Mouse (Mus musculus) heart, embryonic 16.5 days (tissue): ENCODE data around the gene Rnf115. TPM values are rescaled to one million over a fixed set of nuclear protein-coding genes. Genes with fewer than 3 reads are reported as not detected.
A peak's percentile ranks its signal among the peaks of the same experiment; 100 is the strongest.

Experiments used
- ATAC-seq: fragments of 200-750 bp; cut with Nextera tagmentation; replicated peaks from 2 replicates; pipeline ENCODE4 v1.8.0; 2017; ENCODE audit warnings: moderate number of reproducible peaks; ENCODE audit not compliant: insufficient read depth, low FRiP score; ENCODE audit errors: extremely low read depth
- H3K27ac ChIP-seq: fragments of 300-500 bp; sonication (generic); 2 replicates; pipeline ENCODE4 v1.5.1; 2014; ENCODE audit warnings: mild to moderate bottlenecking, low read length, control low read depth, moderate library complexity
- H3K27me3 ChIP-seq: fragments of 300-500 bp; sonication (generic); 2 replicates; pipeline ENCODE4 v1.6.1; 2014; ENCODE audit warnings: low read length, mixed read lengths; ENCODE audit not compliant: control insufficient read depth, insufficient read depth
- H3K36me3 ChIP-seq: fragments of 300-500 bp; sonication (generic); 2 replicates; pipeline ENCODE4 v1.6.1; 2014; ENCODE audit not compliant: control insufficient read depth, insufficient read depth
- H3K4me1 ChIP-seq: fragments of 300-500 bp; sonication (generic); 2 replicates; pipeline ENCODE4 v1.6.1; 2014; ENCODE audit warnings: low read length, mixed read lengths; ENCODE audit not compliant: control insufficient read depth, insufficient read depth
- H3K4me2 ChIP-seq: fragments of 300-500 bp; sonication (generic); 2 replicates; pipeline ENCODE4 v1.6.1; 2014; ENCODE audit warnings: low read depth, mild to moderate bottlenecking, control low read depth, low read length
- H3K4me3 ChIP-seq: fragments of 300-500 bp; sonication (generic); 2 replicates; pipeline ENCODE4 v1.5.1; 2014; ENCODE audit warnings: mild to moderate bottlenecking, control low read depth, low read length
- H3K9ac ChIP-seq: fragments of 300-500 bp; sonication (generic); 2 replicates; pipeline ENCODE4 v1.6.1; 2014; ENCODE audit warnings: low read length, control low read depth
- H3K9me3 ChIP-seq: fragments of 300-500 bp; sonication (generic); replicated peaks from 2 replicates; pipeline ENCODE4 v1.6.1; 2016; ENCODE audit warnings: low read length; ENCODE audit not compliant: control insufficient read depth
- WGBS: fragments of 180-500 bp; shearing (Covaris S2); extraction: QIAGEN DNeasy Blood & Tissue Kit; methylation state at CpG from one replicate; pipeline ENCODE4 v1.1.7; 2014; 5-methylcytosine and 5-hydroxymethylcytosine counted together
- polyA plus RNA-seq: library from polyadenylated mRNA; unstranded; fragments of >200 nt; fragmentation: Nextera tagmentation; extraction: Ambion mirVana; gene quantifications from 2 replicates; pipeline ENCODE4 v1.2.1, GENCODE M21; 2015

Gene Rnf115
- polyA plus RNA-seq, 1 experiment from 2014 or later, result 39.7 TPM

- Histone ChIP-seq H3K4me3 (no peak overlapping the region), H3K9me3 (no peaks in the 10 kb centered on the region), H3K4me2 (no peak overlapping the region), H3K9ac (no peak overlapping the region), H3K27ac (no peak overlapping the region), H3K27me3 (no peaks in the 10 kb centered on the region), H3K4me1 (peaks cover 8% of the 10 kb centered on the region), H3K36me3 (peaks cover 48% of the 10 kb centered on the region)
- WGBS, result 86% methylated on average over 4 of the region's 4 CpGs
- ATAC-seq, result no peak
Measured at GRCm38 (mm10) chr3:96701003-96701402, 26.5 kb upstream of the Rnf115 start.

- H3K4me1 ChIP-seq, result peaks cover 6% of the 10 kb centered on the region
- ATAC-seq, result no peak
- no peaks in the 10 kb centered on the region for H3K27me3 ChIP-seq
- WGBS, result 68% methylated on average over 11 of the region's 11 CpGs
- no peak overlapping the region for H3K27ac ChIP-seq
- H3K36me3 ChIP-seq, result peaks cover 46% of the 10 kb centered on the region
- H3K4me2 ChIP-seq, result no peak overlapping the region
- H3K9ac ChIP-seq, result no peak overlapping the region
- H3K4me3 ChIP-seq, result no peak overlapping the region
- no peaks in the 10 kb centered on the region for H3K9me3 ChIP-seq
Measured at GRCm38 (mm10) chr3:96704778-96705177, 22.7 kb upstream of the Rnf115 start.

- H3K9me3 ChIP-seq, result no peaks in the 10 kb centered on the region
- peaks cover 6% of the 10 kb centered on the region for H3K4me1 ChIP-seq
- H3K27me3 ChIP-seq, result no peaks in the 10 kb centered on the region
- H3K27ac ChIP-seq, result no peak overlapping the region
- H3K4me2 ChIP-seq, result no peak overlapping the region
- no peak overlapping the region for H3K4me3 ChIP-seq
- ATAC-seq, result no peak
- 84% methylated on average over 11 of the region's 11 CpGs for WGBS
- H3K36me3 ChIP-seq, result peaks cover 47% of the 10 kb centered on the region
- H3K9ac ChIP-seq, result no peak overlapping the region
Measured at GRCm38 (mm10) chr3:96706217-96706616, 21.2 kb upstream of the Rnf115 start.

- H3K4me3 ChIP-seq, result no peak overlapping the region
- ATAC-seq, result no peak
- WGBS, result 66% methylated on average over 7 of the region's 7 CpGs
Measured at GRCm38 (mm10) chr3:96706984-96707383, 20.5 kb upstream of the Rnf115 start.

GRCm38 (mm10) chr3:96707903-96708683, 19.4 kb upstream of the Rnf115 start, which contains the start of gene Nudt17:
Gene Nudt17 (minus strand): TSS chr3:96708562.
- Histone ChIP-seq H3K9me3 (no peaks in the 10 kb centered on the region), H3K4me2 (peak within 1 kb of the TSS; percentile 99), H3K4me1 (peaks cover 6% of the 10 kb centered on the region), H3K9ac (peak within 1 kb of the TSS; percentile 79), H3K27ac (no peak within 1 kb of the TSS), H3K36me3 (peaks cover 50% of the 10 kb centered on the region), H3K4me3 (peak within 1 kb of the TSS; percentile 62), H3K27me3 (no peaks in the 10 kb centered on the region)
- peak; percentile 83 for ATAC-seq
- WGBS, result 5% methylated on average over 42 of the region's 42 CpGs

More at GRCm38 (mm10) chr3:96706984-96707383, 20.5 kb upstream of the Rnf115 start:
- Histone ChIP-seq H3K27me3 (no peaks in the 10 kb centered on the region), H3K4me1 (peaks cover 6% of the 10 kb centered on the region), H3K36me3 (peaks cover 47% of the 10 kb centered on the region), H3K9ac (no peak overlapping the region), H3K4me2 (no peak overlapping the region), H3K9me3 (no peaks in the 10 kb centered on the region), H3K27ac (no peak overlapping the region)

- H3K27me3 ChIP-seq, result no peaks in the 10 kb centered on the region
- WGBS, result 58% methylated on average over 2 of the region's 2 CpGs
- H3K27ac ChIP-seq, result no peak overlapping the region
- H3K4me2 ChIP-seq, result peak overlapping the region; percentile 99
- H3K9ac ChIP-seq, result no peak overlapping the region; the same call in 1 of the 2 replicates
- H3K4me3 ChIP-seq, result peak overlapping the region; percentile 62; the same call in 1 of the 2 replicates
- peaks cover 51% of the 10 kb centered on the region for H3K36me3 ChIP-seq
- peaks cover 6% of the 10 kb centered on the region for H3K4me1 ChIP-seq
- no peak for ATAC-seq
- no peaks in the 10 kb centered on the region for H3K9me3 ChIP-seq
Measured at GRCm38 (mm10) chr3:96708684-96709064, 18.8 kb upstream of the Rnf115 start.

GRCm38 (mm10) chr3:96714286-96714685, 13.2 kb upstream of the Rnf115 start:
- Histone ChIP-seq H3K36me3 (peaks cover 60% of the 10 kb centered on the region), H3K4me3 (no peak overlapping the region), H3K4me1 (no peaks in the 10 kb centered on the region), H3K9ac (no peak overlapping the region), H3K27me3 (no peaks in the 10 kb centered on the region), H3K27ac (no peak overlapping the region), H3K9me3 (no peaks in the 10 kb centered on the region), H3K4me2 (no peak overlapping the region)
- 84% methylated on average over 5 of the region's 5 CpGs for WGBS
- no peak for ATAC-seq

GRCm38 (mm10) chr3:96715854-96716253, 11.6 kb upstream of the Rnf115 start:
- Histone ChIP-seq H3K9me3 (no peaks in the 10 kb centered on the region), H3K4me3 (no peak overlapping the region), H3K4me2 (no peak overlapping the region), H3K9ac (no peak overlapping the region), H3K27ac (no peak overlapping the region), H3K4me1 (no peaks in the 10 kb centered on the region), H3K36me3 (peaks cover 50% of the 10 kb centered on the region), H3K27me3 (no peaks in the 10 kb centered on the region)
- ATAC-seq, result peak; percentile 43; the same call in 1 of the 2 replicates
- 63% methylated on average over 2 of the region's 2 CpGs for WGBS

GRCm38 (mm10) chr3:96719173-96719572, 8.3 kb upstream of the Rnf115 start:
- H3K27ac ChIP-seq, result no peak overlapping the region
- ATAC-seq, result no peak
- no peaks in the 10 kb centered on the region for H3K27me3 ChIP-seq
- H3K4me3 ChIP-seq, result no peak overlapping the region
- no peak overlapping the region for H3K4me2 ChIP-seq
- no peak overlapping the region for H3K9ac ChIP-seq
- peaks cover 23% of the 10 kb centered on the region for H3K36me3 ChIP-seq
- H3K9me3 ChIP-seq, result no peaks in the 10 kb centered on the region
- 45% methylated on average over 14 of the region's 14 CpGs for WGBS
- peaks cover 6% of the 10 kb centered on the region for H3K4me1 ChIP-seq
